Mouse (Mus musculus): ENCODE measurements at regions not wholly inside any gene's neighbourhood (a gene's known extent, or its start where the extent isn't known, plus 50 kb on each side); places are given as distances from the start of the nearest gene placed in this dataset.

DNA sequence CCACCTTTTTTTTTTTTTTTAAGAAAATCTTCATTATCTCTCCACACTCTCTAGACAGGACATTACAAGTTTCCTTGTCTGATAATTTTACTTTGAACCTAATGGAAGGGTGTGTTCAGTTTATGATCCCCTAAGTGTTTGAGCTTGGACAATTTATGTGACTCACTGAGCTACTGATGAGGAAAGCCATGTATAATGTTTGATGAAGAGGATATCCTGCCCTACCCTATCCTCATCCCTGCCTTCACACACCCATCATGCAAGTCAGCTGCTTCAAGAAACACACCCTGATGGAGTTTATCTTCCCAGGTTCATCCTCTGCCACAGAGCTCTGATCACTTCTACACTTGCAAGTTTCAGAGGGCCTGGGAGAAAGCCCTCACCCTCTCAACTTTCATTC is 136.5 kb upstream of the Asb5 start:
- ATAC-seq (ENCODE audit: insufficient read depth, low FRiP score, low TSS enrichment) (no peak), DNase-seq (ENCODE audit: low spot score) (no peak)
- H3K27ac ChIP-seq (ENCODE audit: low read depth, low read length) = no peak overlapping the region
- no peaks in the 10 kb centered on the region for H3K4me1 ChIP-seq (ENCODE audit: control insufficient read depth, insufficient read depth, low read length)
- no peak overlapping the region for H3K4me2 ChIP-seq (ENCODE audit: low read depth)
- H3K4me3 ChIP-seq (ENCODE audit: low read depth, low read length) = no peak overlapping the region
- H3K9ac ChIP-seq (ENCODE audit: low read length) = no peak overlapping the region
- no peaks in the 10 kb centered on the region for H3K9me3 ChIP-seq (ENCODE audit: control insufficient read depth, low read length)
- no peaks in the 10 kb centered on the region for H3K27me3 ChIP-seq (ENCODE audit: control insufficient read depth, insufficient read depth, low read length)
- H3K36me3 ChIP-seq (ENCODE audit: control insufficient read depth, insufficient read depth, low read length) = no peaks in the 10 kb centered on the region

- H3K4me1 ChIP-seq (ENCODE audit: control insufficient read depth, insufficient read depth, low read length) = no peaks in the 10 kb centered on the region
- no peak for DNase-seq (ENCODE audit: low spot score)
- 88% methylated on average over 12 of the region's 12 CpGs for WGBS
- H3K9ac ChIP-seq (ENCODE audit: low read length) = no peak overlapping the region
- ATAC-seq (ENCODE audit: insufficient read depth, low FRiP score, low TSS enrichment) = no peak
- no peaks in the 10 kb centered on the region for H3K36me3 ChIP-seq (ENCODE audit: control insufficient read depth, insufficient read depth, low read length)
- H3K4me3 ChIP-seq (ENCODE audit: low read depth, low read length) = no peak overlapping the region
- no peak overlapping the region for H3K27ac ChIP-seq (ENCODE audit: low read depth, low read length)
- no peak overlapping the region for H3K4me2 ChIP-seq (ENCODE audit: low read depth)
- H3K27me3 ChIP-seq (ENCODE audit: control insufficient read depth, insufficient read depth, low read length) = no peaks in the 10 kb centered on the region
- H3K9me3 ChIP-seq (ENCODE audit: control insufficient read depth, low read length) = no peaks in the 10 kb centered on the region
These were observed 135.7 kb upstream of the Asb5 start for GRCm38 (mm10) chr8:54393466-54394197.

DNA sequence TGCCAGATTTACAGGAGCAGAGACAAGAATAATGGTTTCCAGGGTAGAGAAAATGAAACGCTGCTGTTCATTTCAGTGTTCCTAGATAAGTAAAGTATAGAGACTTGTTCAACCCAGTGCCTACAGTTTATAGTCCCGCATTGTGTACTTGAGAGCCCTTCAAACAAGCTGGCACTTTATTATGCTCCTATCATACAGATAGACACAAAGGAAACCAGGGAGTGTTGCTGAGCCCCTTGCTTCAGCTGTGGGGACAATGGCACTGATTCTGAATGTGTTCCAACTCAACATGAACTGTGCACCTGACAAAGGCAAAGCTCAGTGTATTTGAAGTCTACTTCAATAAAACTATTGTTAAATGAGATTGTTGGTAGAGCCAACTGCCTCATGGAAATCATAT is 123.7 kb upstream of the Asb5 start:
- Histone ChIP-seq H3K27ac (ENCODE audit: low read depth, low read length) (no peak overlapping the region), H3K4me2 (ENCODE audit: low read depth) (no peak overlapping the region), H3K27me3 (ENCODE audit: control insufficient read depth, insufficient read depth, low read length) (no peaks in the 10 kb centered on the region), H3K4me1 (ENCODE audit: control insufficient read depth, insufficient read depth, low read length) (no peaks in the 10 kb centered on the region), H3K9ac (ENCODE audit: low read length) (no peak overlapping the region), H3K4me3 (ENCODE audit: low read depth, low read length) (no peak overlapping the region), H3K9me3 (ENCODE audit: control insufficient read depth, low read length) (no peaks in the 10 kb centered on the region), H3K36me3 (ENCODE audit: control insufficient read depth, insufficient read depth, low read length) (no peaks in the 10 kb centered on the region)
- WGBS = 73% methylated on average over 2 of the region's 2 CpGs
- DNase-seq (ENCODE audit: low spot score) (no peak), ATAC-seq (ENCODE audit: insufficient read depth, low FRiP score, low TSS enrichment) (no peak)

GRCm38 (mm10) chr8:54414092-54414799 is 115.1 kb upstream of the Asb5 start:
- WGBS = 73% methylated on average over 4 of the region's 4 CpGs

DNA sequence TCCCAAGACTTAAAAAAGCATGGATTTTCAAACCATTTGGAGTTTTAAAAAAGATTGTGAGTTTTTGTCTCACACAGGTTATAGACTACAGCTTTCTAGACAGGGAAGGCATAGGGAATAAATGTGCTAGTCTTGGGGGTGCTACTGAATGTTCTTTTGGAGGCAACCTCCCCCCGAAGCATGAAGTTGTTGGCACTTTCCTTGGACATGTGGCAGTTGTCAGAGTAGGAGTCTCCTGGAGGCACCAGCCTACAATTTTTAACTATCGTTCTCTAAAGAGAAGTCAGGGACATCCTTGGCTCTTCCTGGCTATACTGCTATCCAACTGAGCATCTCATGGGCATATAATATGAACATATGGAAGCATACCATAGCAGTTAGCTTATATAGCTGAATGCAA is 112.7 kb upstream of the Asb5 start:
- no peaks in the 10 kb centered on the region for H3K9me3 ChIP-seq (ENCODE audit: control insufficient read depth, low read length)
- no peak overlapping the region for H3K9ac ChIP-seq (ENCODE audit: low read length)
- DNase-seq (ENCODE audit: low spot score) (no peak), ATAC-seq (ENCODE audit: insufficient read depth, low FRiP score, low TSS enrichment) (no peak)
- H3K36me3 ChIP-seq (ENCODE audit: control insufficient read depth, insufficient read depth, low read length) = no peaks in the 10 kb centered on the region
- no peaks in the 10 kb centered on the region for H3K27me3 ChIP-seq (ENCODE audit: control insufficient read depth, insufficient read depth, low read length)
- no peak overlapping the region for H3K27ac ChIP-seq (ENCODE audit: low read depth, low read length)
- no peak overlapping the region for H3K4me2 ChIP-seq (ENCODE audit: low read depth)
- no peak overlapping the region for H3K4me3 ChIP-seq (ENCODE audit: low read depth, low read length)
- H3K4me1 ChIP-seq (ENCODE audit: control insufficient read depth, insufficient read depth, low read length) = no peaks in the 10 kb centered on the region
- WGBS = 90% methylated on average over 2 of the region's 2 CpGs

More at GRCm38 (mm10) chr8:54414092-54414799, 115.1 kb upstream of the Asb5 start:
- Histone ChIP-seq H3K4me3 (ENCODE audit: low read depth, low read length) (no peak overlapping the region), H3K9me3 (ENCODE audit: control insufficient read depth, low read length) (no peaks in the 10 kb centered on the region), H3K36me3 (ENCODE audit: control insufficient read depth, insufficient read depth, low read length) (no peaks in the 10 kb centered on the region), H3K27me3 (ENCODE audit: control insufficient read depth, insufficient read depth, low read length) (no peaks in the 10 kb centered on the region), H3K9ac (ENCODE audit: low read length) (no peak overlapping the region), H3K4me2 (ENCODE audit: low read depth) (no peak overlapping the region), H3K27ac (ENCODE audit: low read depth, low read length) (no peak overlapping the region), H3K4me1 (ENCODE audit: control insufficient read depth, insufficient read depth, low read length) (no peaks in the 10 kb centered on the region)
- DNase-seq (ENCODE audit: low spot score) (no peak), ATAC-seq (ENCODE audit: insufficient read depth, low FRiP score, low TSS enrichment) (no peak)

GRCm38 (mm10) chr8:54418035-54418434 is 111.3 kb upstream of the Asb5 start:
- no peaks in the 10 kb centered on the region for H3K4me1 ChIP-seq (ENCODE audit: control insufficient read depth, insufficient read depth, low read length)
- no peak overlapping the region for H3K4me3 ChIP-seq (ENCODE audit: low read depth, low read length)
- H3K4me2 ChIP-seq (ENCODE audit: low read depth) = no peak overlapping the region
- H3K27me3 ChIP-seq (ENCODE audit: control insufficient read depth, insufficient read depth, low read length) = no peaks in the 10 kb centered on the region
- H3K9ac ChIP-seq (ENCODE audit: low read length) = no peak overlapping the region
- 84% methylated on average over 2 of the region's 2 CpGs for WGBS
- ATAC-seq (ENCODE audit: insufficient read depth, low FRiP score, low TSS enrichment) = no peak
- DNase-seq (ENCODE audit: low spot score) = no peak
- H3K36me3 ChIP-seq (ENCODE audit: control insufficient read depth, insufficient read depth, low read length) = no peaks in the 10 kb centered on the region
- H3K27ac ChIP-seq (ENCODE audit: low read depth, low read length) = no peak overlapping the region
- no peaks in the 10 kb centered on the region for H3K9me3 ChIP-seq (ENCODE audit: control insufficient read depth, low read length)

- Histone ChIP-seq H3K27ac (ENCODE audit: low read depth, low read length) (no peak overlapping the region), H3K4me3 (ENCODE audit: low read depth, low read length) (no peak overlapping the region), H3K36me3 (ENCODE audit: control insufficient read depth, insufficient read depth, low read length) (no peaks in the 10 kb centered on the region), H3K9ac (ENCODE audit: low read length) (no peak overlapping the region), H3K9me3 (ENCODE audit: control insufficient read depth, low read length) (no peaks in the 10 kb centered on the region), H3K4me2 (ENCODE audit: low read depth) (no peak overlapping the region), H3K27me3 (ENCODE audit: control insufficient read depth, insufficient read depth, low read length) (no peaks in the 10 kb centered on the region), H3K4me1 (ENCODE audit: control insufficient read depth, insufficient read depth, low read length) (no peaks in the 10 kb centered on the region)
- ATAC-seq (ENCODE audit: insufficient read depth, low FRiP score, low TSS enrichment) (no peak), DNase-seq (ENCODE audit: low spot score) (no peak)
- WGBS = 91% methylated on average over 6 of the region's 6 CpGs
These were observed 108.9 kb upstream of the Asb5 start for GRCm38 (mm10) chr8:54420339-54421098.

- no peak for DNase-seq (ENCODE audit: low spot score)
- no peak overlapping the region for H3K4me2 ChIP-seq (ENCODE audit: low read depth)
- no peak overlapping the region for H3K9ac ChIP-seq (ENCODE audit: low read length)
- no peak overlapping the region for H3K4me3 ChIP-seq (ENCODE audit: low read depth, low read length)
- H3K9me3 ChIP-seq (ENCODE audit: control insufficient read depth, low read length) = no peaks in the 10 kb centered on the region
- H3K4me1 ChIP-seq (ENCODE audit: control insufficient read depth, insufficient read depth, low read length) = no peaks in the 10 kb centered on the region
- H3K27ac ChIP-seq (ENCODE audit: low read depth, low read length) = no peak overlapping the region
- WGBS = 88% methylated on average over 3 of the region's 3 CpGs
- no peaks in the 10 kb centered on the region for H3K27me3 ChIP-seq (ENCODE audit: control insufficient read depth, insufficient read depth, low read length)
- no peak for ATAC-seq (ENCODE audit: insufficient read depth, low FRiP score, low TSS enrichment)
- no peaks in the 10 kb centered on the region for H3K36me3 ChIP-seq (ENCODE audit: control insufficient read depth, insufficient read depth, low read length)
These were observed 104.3 kb upstream of the Asb5 start for GRCm38 (mm10) chr8:54425039-54425438.
